Mouse (Mus musculus): ENCODE measurements at regions not wholly inside any gene's neighbourhood (a gene's known extent, or its start where the extent isn't known, plus 50 kb on each side); places are given as distances from the start of the nearest gene placed in this dataset.
A peak's percentile ranks its signal among the peaks of the same experiment; 100 is the strongest.

GRCm38 (mm10) chr9:41610347-41610746, 448.9 kb upstream of the Ubash3b start:
- intact Hi-C loops (cut with DNase I), result no loop called here
- no peak for DNase-seq (ENCODE audit: low spot score in 2 of 2)

- no peak for DNase-seq (ENCODE audit: low spot score in 2 of 2)
- intact Hi-C loops (cut with DNase I), result no loop called here
Measured at GRCm38 (mm10) chr9:41606136-41606535, 444.6 kb upstream of the Ubash3b start.

GRCm38 (mm10) chr9:41604916-41605315, 443.4 kb upstream of the Ubash3b start:
- intact Hi-C loops (cut with DNase I), result no loop called here
- no peak for DNase-seq (ENCODE audit: low spot score in 2 of 2)

GRCm38 (mm10) chr9:41600778-41601177, 439.3 kb upstream of the Ubash3b start:
- intact Hi-C loops (cut with DNase I), result no loop called here
- no peak for DNase-seq (ENCODE audit: low spot score in 2 of 2)

- intact Hi-C loops (cut with DNase I), result no loop called here
- DNase-seq (ENCODE audit: low spot score in 2 of 2), result no peak
Measured at GRCm38 (mm10) chr9:41599874-41600273, 438.4 kb upstream of the Ubash3b start.

GRCm38 (mm10) chr9:41595749-41596148, 434.3 kb upstream of the Ubash3b start:
- intact Hi-C loops (cut with DNase I), result no loop called here
- DNase-seq (ENCODE audit: low spot score in 2 of 2), result no peak

GRCm38 (mm10) chr9:41593998-41594397, 432.5 kb upstream of the Ubash3b start:
- no peak for DNase-seq (ENCODE audit: low spot score in 2 of 2)
- intact Hi-C loops (cut with DNase I), result no loop called here

GRCm38 (mm10) chr9:41592900-41593690, 431.6 kb upstream of the Ubash3b start:
- no peak for DNase-seq (ENCODE audit: low spot score in 2 of 2)
- intact Hi-C loops (cut with DNase I), result no loop called here

- intact Hi-C loops (cut with DNase I), result no loop called here
- no peak for DNase-seq (ENCODE audit: low spot score in 2 of 2)
Measured at GRCm38 (mm10) chr9:41592101-41592500, 430.6 kb upstream of the Ubash3b start.

GRCm38 (mm10) chr9:41590164-41590563, 428.7 kb upstream of the Ubash3b start:
- peak in 1 of 2 experiments; percentile 71 for DNase-seq (ENCODE audit: low spot score in 2 of 2)
- intact Hi-C loops (cut with DNase I), result no loop called here

- intact Hi-C loops (cut with DNase I), result no loop called here
- DNase-seq (ENCODE audit: low spot score in 2 of 2), result no peak
Measured at GRCm38 (mm10) chr9:41588466-41589425, 427.2 kb upstream of the Ubash3b start.

- intact Hi-C loops (cut with DNase I), result no loop called here
- DNase-seq (ENCODE audit: low spot score in 2 of 2), result no peak
Measured at GRCm38 (mm10) chr9:41587762-41588161, 426.3 kb upstream of the Ubash3b start.

- DNase-seq (ENCODE audit: low spot score in 2 of 2), result no peak
- intact Hi-C loops (cut with DNase I), result no loop called here
Measured at GRCm38 (mm10) chr9:41586966-41587570, 425.6 kb upstream of the Ubash3b start.

- intact Hi-C loops (cut with DNase I), result no loop called here
- DNase-seq (ENCODE audit: low spot score in 2 of 2), result no peak
Measured at GRCm38 (mm10) chr9:41586291-41586690, 424.8 kb upstream of the Ubash3b start.

- no peak for DNase-seq (ENCODE audit: low spot score in 2 of 2)
- intact Hi-C loops (cut with DNase I), result no loop called here
Measured at GRCm38 (mm10) chr9:41585771-41586170, 424.3 kb upstream of the Ubash3b start.

- intact Hi-C loops (cut with DNase I), result no loop called here
- DNase-seq (ENCODE audit: low spot score in 2 of 2), result no peak
Measured at GRCm38 (mm10) chr9:41585012-41585411, 423.5 kb upstream of the Ubash3b start.

GRCm38 (mm10) chr9:41583711-41584329, 422.3 kb upstream of the Ubash3b start:
- DNase-seq (ENCODE audit: low spot score in 2 of 2), result no peak
- intact Hi-C loops (cut with DNase I), result loop anchor here (5.0 kb wide), 2 partner anchors 103 to 357 kb away; no protein-coding TSS in a partner anchor

GRCm38 (mm10) chr9:41583276-41583675, 421.8 kb upstream of the Ubash3b start:
- DNase-seq (ENCODE audit: low spot score in 2 of 2), result no peak
- intact Hi-C loops (cut with DNase I), result loop anchor here (5.0 kb wide), 2 partner anchors 104 to 356 kb away; no protein-coding TSS in a partner anchor

- no peak for DNase-seq (ENCODE audit: low spot score in 2 of 2)
- intact Hi-C loops (cut with DNase I), result loop anchor here (5.0 kb wide), 2 partner anchors 105 to 355 kb away; no protein-coding TSS in a partner anchor
Measured at GRCm38 (mm10) chr9:41582711-41583236, 421.3 kb upstream of the Ubash3b start.

All from left cerebral cortex, postnatal 25 days (tissue).